Comparison of ENCODE assay signal across 30 mouse cellular contexts in the genomic region with DNA sequence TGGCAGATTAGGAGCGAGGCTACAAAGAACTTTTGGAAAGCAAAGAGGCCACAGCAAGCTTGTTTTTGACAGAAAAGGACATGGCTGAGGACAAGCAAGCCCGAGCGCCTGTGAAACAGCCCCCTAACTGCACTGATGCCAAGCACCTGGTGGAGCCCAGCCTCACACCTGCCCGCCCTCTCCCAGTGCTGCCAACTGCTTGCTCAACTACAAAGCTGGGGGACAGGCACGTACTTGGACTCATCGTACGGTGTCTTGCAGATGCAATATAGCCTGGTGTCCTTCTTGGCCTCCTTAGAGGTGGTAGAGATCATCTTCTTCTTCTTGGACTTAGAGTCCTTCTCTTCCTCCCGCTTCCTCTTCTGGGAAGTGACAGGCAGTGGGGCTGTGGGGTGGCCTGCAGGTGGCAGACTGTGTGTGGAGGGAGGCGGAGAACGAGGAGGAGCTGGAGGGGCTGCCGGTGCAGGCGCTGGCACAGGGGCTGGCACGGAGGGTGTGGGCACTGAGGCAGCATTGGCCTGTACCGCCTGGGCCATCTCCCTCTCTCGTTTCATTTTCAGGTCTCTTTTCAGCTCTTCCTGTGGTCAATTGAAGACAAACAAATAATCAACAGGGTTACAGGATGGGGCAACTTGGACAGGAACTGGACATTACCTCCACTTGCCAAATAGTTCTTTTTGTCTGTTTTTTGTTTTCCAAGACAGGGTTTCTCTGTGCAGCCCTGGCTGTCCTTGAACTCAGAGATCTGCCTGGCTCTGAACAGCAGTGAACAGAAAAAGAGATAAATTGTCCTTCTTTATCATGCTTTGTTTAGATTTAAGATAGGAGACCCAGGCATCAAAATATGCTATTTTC. TPM values are rescaled to one million over a fixed set of nuclear protein-coding genes. Genes with fewer than 3 reads are reported as not detected.
DNase-seq lines count a peak whose midpoint lies in the region; ATAC-seq and TF ChIP-seq lines count a peak whose summit lies in the region.
"Had no signal": no experiment of that assay in that cellular context is flagged by ENCODE, and none has a peak within 500 bp of the region (broad histone marks: within the 10 kb centered on the region; RNA-seq: fewer than 3 reads in every experiment).

No protein-coding gene starts in this region.

- intact Hi-C loops in left cerebral cortex, adult 2 months (cut with DNase I), result no loop called here
- intact Hi-C loops in left cerebral cortex, postnatal 10 days (cut with DNase I), result no loop called here

- TF ChIP-seq CTCF in left cerebral cortex, adult 2 months (IDR thresholded peaks at IDR 0.05), result peak; percentile 16
- TF ChIP-seq CTCF in stomach, postnatal 0 days (IDR thresholded peaks at IDR 0.05; ENCODE audit: low read depth), result peak; percentile 24; the same call in 1 of the 2 replicates

- H3K36me3 ChIP-seq in stomach, postnatal 0 days (ENCODE audit: control insufficient read depth, insufficient read depth, low read length), result peaks cover 22% of the 10 kb centered on the region; the same call in 1 of the 2 replicates

- H3K9ac ChIP-seq in stomach, postnatal 0 days (ENCODE audit: low read length), result no peak overlapping the region
- H3K9ac ChIP-seq: embryonic facial prominence, embryonic 12.5 days; heart, embryonic 13.5 days; intestine, embryonic 15.5 days; liver, embryonic 13.5 days; lung, embryonic 15.5 days; midbrain, embryonic 12.5 days; neural tube, embryonic 12.5 days had no signal

- 87% methylated on average over 15 of the region's 15 CpGs for WGBS in stomach, postnatal 0 days

- peak; percentile 30 for DNase-seq in gastrocnemius, adult 18-20 months (ENCODE audit: low spot score)
- no peak for DNase-seq in gastrocnemius, postnatal 10 days
- DNase-seq in left cerebral cortex, adult 2 months (ENCODE audit: extremely low spot score in 1 of 2, low spot score in 2 of 2), result no peak
- no peak for DNase-seq in left cerebral cortex, postnatal 10 days (ENCODE audit: extremely low spot score in 1 of 2, low spot score in 2 of 2)
- peak; percentile 41 for DNase-seq in ovary, adult 18-20 months (ENCODE audit: low spot score)
- DNase-seq in ovary, postnatal 10 days (ENCODE audit: low spot score), result no peak
- no peak for DNase-seq in stomach, postnatal 0 days (ENCODE audit: low spot score)
- DNase-seq: adrenal gland, adult 8-10 months; cerebellum, adult 2 months; embryo, embryonic 11 days; heart, adult 11 months; heart, postnatal 14 days; kidney, adult 2 months; kidney, postnatal 36 days; liver, embryonic 13.5 days; lung, postnatal 4 days; right cerebral cortex, postnatal 25 days; spleen, adult 18-20 months; thymus, postnatal 4 days had no signal

- ATAC-seq in stomach, postnatal 0 days (ENCODE audit: low FRiP score, low TSS enrichment), result no peak
- ATAC-seq: forebrain, embryonic 14.5 days; hindbrain, embryonic 16.5 days; intestine, embryonic 15.5 days had no signal

- no peaks in the 10 kb centered on the region for H3K4me1 ChIP-seq in stomach, postnatal 0 days (replicated peaks; ENCODE audit: control insufficient read depth, insufficient read depth)
- H3K4me1 ChIP-seq: embryonic facial prominence, embryonic 12.5 days; intestine, embryonic 15.5 days; lung, embryonic 15.5 days; midbrain, embryonic 12.5 days; neural tube, embryonic 12.5 days had no signal

- TF ChIP-seq EP300 in stomach, postnatal 0 days (optimal IDR thresholded peaks at IDR 0.05), result no peak

- H3K9me3 ChIP-seq in stomach, postnatal 0 days (ENCODE audit: control insufficient read depth, low read length), result no peaks in the 10 kb centered on the region
- H3K9me3 ChIP-seq: embryonic facial prominence, embryonic 12.5 days; G1E; heart, embryonic 13.5 days; intestine, embryonic 15.5 days; liver, embryonic 13.5 days; lung, embryonic 15.5 days; megakaryocyte, embryonic 14.5 days; midbrain, embryonic 12.5 days; neural tube, embryonic 12.5 days had no signal

- no peak overlapping the region for H3K4me3 ChIP-seq in left cerebral cortex, adult 2 months
- no peak overlapping the region for H3K4me3 ChIP-seq in stomach, postnatal 0 days (ENCODE audit: low read depth, low read length)
- H3K4me3 ChIP-seq: embryonic facial prominence, embryonic 12.5 days; heart, embryonic 13.5 days; intestine, embryonic 15.5 days; liver, embryonic 13.5 days; lung, embryonic 15.5 days; megakaryocyte, embryonic 14.5 days; midbrain, embryonic 12.5 days; myocyte; neural tube, embryonic 12.5 days had no signal

- H3K27ac ChIP-seq in left cerebral cortex, adult 2 months, result no peak overlapping the region
- H3K27ac ChIP-seq in stomach, postnatal 0 days (replicated peaks), result no peak overlapping the region
- H3K27ac ChIP-seq: embryonic facial prominence, embryonic 12.5 days; heart, embryonic 13.5 days; intestine, embryonic 15.5 days; liver, embryonic 13.5 days; lung, embryonic 15.5 days; midbrain, embryonic 12.5 days; neural tube, embryonic 12.5 days had no signal

- no peak overlapping the region for H3K4me2 ChIP-seq in stomach, postnatal 0 days (replicated peaks; ENCODE audit: low read depth)
- H3K4me2 ChIP-seq: embryonic facial prominence, embryonic 12.5 days; heart, embryonic 13.5 days; intestine, embryonic 15.5 days; liver, embryonic 13.5 days; lung, embryonic 15.5 days; midbrain, embryonic 12.5 days; neural tube, embryonic 12.5 days had no signal

- H3K27me3 ChIP-seq in stomach, postnatal 0 days (ENCODE audit: control insufficient read depth, insufficient read depth, low read length), result no peaks in the 10 kb centered on the region
- H3K27me3 ChIP-seq: embryonic facial prominence, embryonic 12.5 days; heart, embryonic 13.5 days; intestine, embryonic 15.5 days; liver, embryonic 13.5 days; lung, embryonic 15.5 days; megakaryocyte, embryonic 14.5 days; midbrain, embryonic 12.5 days; neural tube, embryonic 12.5 days had no signal

RNA-seq across cellular contexts. Expression of a gene that starts 21.5 kb away (rescaled TPM):
- total RNA-seq in gastrocnemius, adult 18-20 months (2021), result 1 to 10 TPM; 1.5 TPM
- total RNA-seq in gastrocnemius, postnatal 10 days (2021), result 1 to 10 TPM; 2.5 to 3.0 TPM
- 1 to 10 TPM; 2.7 to 3.3 TPM for total RNA-seq in left cerebral cortex, adult 2 months (2021)
- total RNA-seq in left cerebral cortex, postnatal 10 days (2021), result 1 to 10 TPM; 4.3 to 4.6 TPM
- 6.3 and 6.8 TPM in 2 replicates for polyA plus RNA-seq in stomach, postnatal 0 days (2015; fragmentation: Nextera tagmentation; extraction: Ambion mirVana)

RNA-seq across cellular contexts. Expression of a gene that starts 47.7 kb away (rescaled TPM):
- total RNA-seq in gastrocnemius, adult 18-20 months (2021), result 10 to 100 TPM in 1 of 2 experiments, 1 to 10 TPM in 1; 9.4 to 10.3 TPM
- 10 to 100 TPM; 24.1 to 27.6 TPM for total RNA-seq in gastrocnemius, postnatal 10 days (2021)
- total RNA-seq in left cerebral cortex, adult 2 months (2021), result 10 to 100 TPM; 20.6 to 31.7 TPM
- 10 to 100 TPM; 35.5 to 45.2 TPM for total RNA-seq in left cerebral cortex, postnatal 10 days (2021)
- polyA plus RNA-seq in stomach, postnatal 0 days (2015; fragmentation: Nextera tagmentation; extraction: Ambion mirVana), result 146 and 158 TPM in 2 replicates

Comparison
In these comparisons a context has a peak if more than half of its experiments do, and no peak if none do; other contexts are left out.
1. DNase-seq: peak in gastrocnemius, adult 18-20 months (single experiment) and ovary, adult 18-20 months (single experiment); none in gastrocnemius, postnatal 10 days (single experiment), left cerebral cortex, adult 2 months (0 of 2), left cerebral cortex, postnatal 10 days (0 of 2), ovary, postnatal 10 days (single experiment) and stomach, postnatal 0 days (single experiment).